Mouse (Mus musculus) forebrain, embryonic 13.5 days (tissue): Measurements from ENCODE around the gene Washc4. TPM values are rescaled to one million over a fixed set of nuclear protein-coding genes. Genes with fewer than 3 reads are reported as not detected.
A peak's percentile ranks its signal among the peaks of the same experiment; 100 is the strongest.
"Not testable (repeated sequence)": the region's sequence is repeated elsewhere in the genome, so short reads cannot be mapped to it uniquely, and the experiment has no call there.

Source experiments
- ATAC-seq: fragments of 200-750 bp; cut with Nextera tagmentation; 2 replicates; pipeline ENCODE4 v1.8.0; 2017
- H3K27ac ChIP-seq: fragments of 300-500 bp; sonication (generic); 2 replicates; pipeline ENCODE4 v1.5.1; 2015; ENCODE audit warnings: inconsistent platforms, mild to moderate bottlenecking, moderate library complexity
- H3K27me3 ChIP-seq: fragments of 300-500 bp; sonication (generic); 2 replicates; pipeline ENCODE4 v1.6.1; 2015; ENCODE audit warnings: mild to moderate bottlenecking, inconsistent platforms
- H3K36me3 ChIP-seq: fragments of 300-500 bp; sonication (generic); 2 replicates; pipeline ENCODE4 v1.6.1; 2015; ENCODE audit warnings: mild to moderate bottlenecking, inconsistent platforms; ENCODE audit not compliant: poor library complexity, severe bottlenecking
- H3K4me1 ChIP-seq: fragments of 300-500 bp; sonication (generic); 2 replicates; pipeline ENCODE4 v1.6.1; 2015; ENCODE audit warnings: inconsistent platforms
- H3K4me2 ChIP-seq: fragments of 300-500 bp; sonication (generic); 2 replicates; pipeline ENCODE4 v1.6.1; 2015; ENCODE audit warnings: inconsistent platforms, mild to moderate bottlenecking, moderate library complexity
- H3K4me3 ChIP-seq: fragments of 300-500 bp; sonication (generic); 2 replicates; pipeline ENCODE4 v1.5.1; 2015; ENCODE audit warnings: mild to moderate bottlenecking, inconsistent platforms
- H3K9ac ChIP-seq: fragments of 300-500 bp; sonication (generic); 2 replicates; pipeline ENCODE4 v1.6.1; 2015; ENCODE audit warnings: mild to moderate bottlenecking, inconsistent platforms
- H3K9me3 ChIP-seq: fragments of 300-500 bp; sonication (generic); replicated peaks from 2 replicates; pipeline ENCODE4 v1.6.1; 2016; ENCODE audit warnings: inconsistent platforms
- WGBS: fragments of 180-500 bp; shearing (Covaris S2); methylation state at CpG from one replicate; pipeline ENCODE4 v1.1.7; 2015; 5-methylcytosine and 5-hydroxymethylcytosine counted together
- polyA plus RNA-seq: library from polyadenylated mRNA; unstranded; fragments of >200 nt; fragmentation: Nextera tagmentation; extraction: Ambion mirVana; gene quantifications from 2 replicates; pipeline ENCODE4 v1.2.1, GENCODE M21; 2015

Washc4 gene
- polyA plus RNA-seq, result 32.0 and 32.4 TPM in 2 replicates

GRCm38 (mm10) chr10:83543439-83544102 lies at the start of gene Washc4:
Gene Washc4, plus strand, starts transcription at chr10:83543752.
- 1% methylated on average over 49 of the region's 49 CpGs for WGBS
- H3K36me3 ChIP-seq, result peaks cover 10% of the 10 kb centered on the region
- H3K27me3 ChIP-seq, result no peaks in the 10 kb centered on the region
- H3K4me1 ChIP-seq, result peaks cover 18% of the 10 kb centered on the region
- peak within 1 kb of the TSS; percentile 86 for H3K4me3 ChIP-seq
- H3K9ac ChIP-seq, result peak within 1 kb of the TSS; percentile 93
- no peaks in the 10 kb centered on the region for H3K9me3 ChIP-seq
- peak within 1 kb of the TSS; percentile 64 for H3K4me2 ChIP-seq
- peak within 1 kb of the TSS; percentile 83 for H3K27ac ChIP-seq
- peak; percentile 99 for ATAC-seq

GRCm38 (mm10) chr10:83497321-83497720 lies 46.2 kb upstream of the Washc4 start:
- no peak for ATAC-seq
- Histone ChIP-seq H3K9ac (no peak overlapping the region), H3K27ac (no peak overlapping the region), H3K4me3 (no peak overlapping the region), H3K4me2 (no peak overlapping the region), H3K9me3 (no peaks in the 10 kb centered on the region), H3K4me1 (no peaks in the 10 kb centered on the region), H3K36me3 (peaks cover 32% of the 10 kb centered on the region), H3K27me3 (no peaks in the 10 kb centered on the region)
- 87% methylated on average over 13 of the region's 13 CpGs for WGBS

DNA sequence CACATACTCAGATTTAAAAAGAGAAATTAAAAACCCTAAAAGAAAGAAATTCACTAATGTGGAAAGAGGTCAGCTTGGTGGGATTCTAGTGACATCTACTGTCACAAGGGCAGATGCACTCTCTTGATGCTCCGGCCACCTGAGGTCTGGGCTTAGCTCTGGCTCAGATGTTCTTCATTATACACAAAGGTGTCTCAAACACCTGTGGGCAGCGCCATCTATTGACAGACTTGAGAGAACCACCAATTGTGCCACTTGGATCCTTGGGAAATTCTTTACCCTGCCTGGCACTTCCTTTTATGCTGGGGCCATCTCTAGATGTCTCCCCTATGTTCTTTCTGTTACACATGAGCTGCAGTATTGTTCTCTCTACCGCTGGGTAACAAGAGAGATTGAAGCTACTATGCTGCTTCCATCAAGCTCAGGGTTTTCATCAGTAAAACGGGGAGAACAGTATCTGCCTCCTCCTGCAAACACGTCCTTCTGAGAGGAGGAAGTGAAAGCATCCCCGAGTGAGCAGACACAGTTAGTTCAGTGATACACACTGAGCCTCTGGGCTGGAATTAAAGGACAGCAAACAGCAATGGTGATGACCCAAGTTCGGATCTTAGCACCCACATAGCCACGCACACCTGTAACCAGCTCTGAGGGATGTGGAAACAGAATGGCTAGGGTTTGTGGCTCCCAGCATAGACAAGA lies 34.4 kb upstream of the Washc4 start:
- Histone ChIP-seq H3K4me2 (no peak overlapping the region), H3K4me1 (no peaks in the 10 kb centered on the region), H3K36me3 (peaks cover 63% of the 10 kb centered on the region), H3K9ac (no peak overlapping the region), H3K4me3 (no peak overlapping the region), H3K27me3 (no peaks in the 10 kb centered on the region), H3K27ac (no peak overlapping the region), H3K9me3 (no peaks in the 10 kb centered on the region)
- WGBS, result 69% methylated on average over 8 of the region's 8 CpGs
- ATAC-seq, result no peak

DNA sequence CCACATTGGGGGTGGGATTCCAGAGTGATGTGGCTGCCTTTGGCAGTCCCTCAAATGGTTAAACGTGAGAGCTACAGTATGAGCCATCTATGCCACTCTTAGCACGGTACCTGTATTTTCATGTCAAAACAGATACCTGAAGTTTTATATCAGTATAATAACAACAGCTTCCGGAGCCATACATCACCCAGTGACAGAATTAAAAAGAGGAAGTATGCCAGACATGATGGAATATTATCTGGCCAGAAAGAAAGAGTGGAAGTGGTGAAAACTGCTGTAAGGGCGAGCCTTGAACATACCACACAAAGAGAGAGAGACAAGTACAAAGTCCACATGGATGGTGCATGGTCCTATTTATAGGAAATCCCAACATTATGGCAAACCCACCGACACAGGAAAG lies 32.2 kb upstream of the Washc4 start:
- H3K27ac ChIP-seq, result no peak overlapping the region
- H3K4me3 ChIP-seq, result no peak overlapping the region
- H3K4me1 ChIP-seq, result no peaks in the 10 kb centered on the region
- ATAC-seq, result no peak
- no peaks in the 10 kb centered on the region for H3K9me3 ChIP-seq
- no peak overlapping the region for H3K4me2 ChIP-seq
- 82% methylated on average over 5 of the region's 5 CpGs for WGBS
- no peaks in the 10 kb centered on the region for H3K27me3 ChIP-seq
- H3K9ac ChIP-seq, result no peak overlapping the region
- peaks cover 58% of the 10 kb centered on the region for H3K36me3 ChIP-seq

DNA sequence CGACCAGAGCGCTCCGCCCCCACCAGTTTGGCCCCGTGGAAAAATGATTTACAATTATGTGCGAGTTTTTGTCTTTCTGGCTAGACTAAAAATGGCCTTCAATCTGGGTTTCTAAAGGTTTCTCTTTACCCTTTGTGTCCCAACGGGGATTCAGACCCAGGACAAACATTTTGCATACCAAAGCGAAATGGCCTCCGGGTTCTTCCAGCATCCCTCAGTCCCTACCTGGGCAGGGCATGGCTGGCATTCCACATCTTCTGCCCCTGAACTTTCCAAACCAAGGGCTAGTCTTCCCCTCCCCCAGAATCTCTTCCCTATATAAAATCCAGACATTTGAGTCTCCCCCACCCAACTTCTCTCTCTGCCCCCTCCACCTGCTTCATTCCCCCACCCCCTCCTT lies 29.8 kb upstream of the Washc4 start:
- H3K4me2 ChIP-seq, result no peak overlapping the region
- no peaks in the 10 kb centered on the region for H3K27me3 ChIP-seq
- no peak overlapping the region for H3K4me3 ChIP-seq
- H3K27ac ChIP-seq, result no peak overlapping the region
- peaks cover 59% of the 10 kb centered on the region for H3K36me3 ChIP-seq
- H3K9ac ChIP-seq, result no peak overlapping the region
- H3K4me1 ChIP-seq, result no peaks in the 10 kb centered on the region
- H3K9me3 ChIP-seq, result no peaks in the 10 kb centered on the region
- WGBS, result 88% methylated on average over 8 of the region's 8 CpGs
- ATAC-seq, result no peak

DNA sequence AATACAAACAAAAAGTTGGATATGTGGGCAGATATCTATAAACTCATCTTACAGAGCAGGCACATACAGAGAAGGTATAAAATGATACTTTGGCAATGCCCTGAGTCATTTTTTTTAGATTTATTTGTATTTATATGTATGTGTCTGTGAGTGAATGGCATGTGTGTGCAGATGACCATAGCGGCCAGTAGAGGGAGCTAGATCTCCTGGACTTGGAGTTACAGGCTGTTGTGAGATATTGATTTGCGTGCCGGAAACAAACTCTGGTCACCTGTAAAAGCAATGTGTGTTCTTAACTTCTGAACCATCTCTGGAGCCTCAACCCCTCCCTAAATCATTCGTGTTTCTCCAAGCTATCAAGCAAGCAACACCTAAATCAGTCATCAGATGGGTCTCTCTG lies 22.6 kb upstream of the Washc4 start:
- Histone ChIP-seq H3K4me1 (no peaks in the 10 kb centered on the region), H3K9me3 (no peaks in the 10 kb centered on the region), H3K4me3 (no peak overlapping the region), H3K27me3 (no peaks in the 10 kb centered on the region), H3K27ac (no peak overlapping the region), H3K36me3 (peaks cover 70% of the 10 kb centered on the region), H3K4me2 (no peak overlapping the region), H3K9ac (no peak overlapping the region)
- 79% methylated on average over 4 of the region's 4 CpGs for WGBS
- no peak for ATAC-seq

DNA sequence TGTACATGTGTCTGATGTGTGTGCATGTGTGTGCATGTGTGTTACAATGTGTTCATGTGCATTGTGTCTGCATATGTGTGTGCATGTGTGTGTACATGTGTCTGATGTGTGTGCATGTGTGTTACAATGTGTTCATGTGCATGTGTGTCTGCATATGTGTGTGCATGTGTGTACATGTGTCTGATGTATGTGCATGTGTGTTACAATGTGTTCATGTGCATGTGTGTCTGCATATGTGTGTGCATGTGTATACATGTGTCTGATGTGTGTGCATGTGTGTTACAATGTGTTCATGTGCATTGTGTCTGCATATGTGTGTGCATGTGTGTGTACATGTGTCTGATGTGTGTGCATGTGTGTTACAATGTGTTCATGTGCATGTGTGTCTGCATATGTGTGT lies 19.3 kb upstream of the Washc4 start:
- not testable (repeated sequence) for H3K4me3 ChIP-seq, H3K4me1 ChIP-seq, H3K9ac ChIP-seq, H3K27me3 ChIP-seq, H3K27ac ChIP-seq, ATAC-seq, H3K4me2 ChIP-seq, H3K9me3 ChIP-seq
- H3K36me3 ChIP-seq, result peaks cover 58% of the 10 kb centered on the region

DNA sequence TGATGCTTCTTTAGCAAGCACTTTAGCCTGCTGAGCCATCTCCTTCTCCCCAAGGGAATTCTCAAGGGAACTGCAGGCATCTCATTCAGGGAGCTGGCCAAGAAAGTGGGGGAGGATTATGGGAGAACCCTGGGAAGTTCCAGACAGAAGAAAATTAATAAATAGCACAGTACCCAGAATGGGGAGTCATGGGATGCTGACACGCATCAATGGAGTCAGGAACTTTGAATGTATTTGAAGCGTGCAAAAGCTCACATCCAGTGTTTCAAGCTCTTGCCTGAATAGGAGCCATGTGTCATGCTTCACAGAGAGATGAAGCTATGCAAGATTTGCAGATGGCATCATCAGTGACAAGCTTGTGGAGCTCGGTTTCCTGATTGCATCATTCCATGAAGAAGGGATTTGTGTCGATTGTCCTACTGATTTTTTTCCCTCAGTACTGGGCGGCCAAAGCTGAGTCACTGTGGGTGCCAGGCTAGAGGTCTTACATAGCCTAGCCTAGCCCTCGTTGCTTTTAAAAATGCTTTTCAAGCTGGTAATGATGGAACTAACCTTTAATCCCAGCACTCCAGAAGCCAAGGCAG lies 13.1 kb upstream of the Washc4 start:
- no peaks in the 10 kb centered on the region for H3K27me3 ChIP-seq
- H3K9ac ChIP-seq, result no peak overlapping the region
- peaks cover 9% of the 10 kb centered on the region for H3K4me1 ChIP-seq
- peaks cover 17% of the 10 kb centered on the region; the same call in 1 of the 2 replicates for H3K36me3 ChIP-seq
- H3K4me2 ChIP-seq, result no peak overlapping the region
- no peak for ATAC-seq
- 80% methylated on average over 6 of the region's 6 CpGs for WGBS
- no peaks in the 10 kb centered on the region for H3K9me3 ChIP-seq
- no peak overlapping the region for H3K4me3 ChIP-seq
- no peak overlapping the region for H3K27ac ChIP-seq

DNA sequence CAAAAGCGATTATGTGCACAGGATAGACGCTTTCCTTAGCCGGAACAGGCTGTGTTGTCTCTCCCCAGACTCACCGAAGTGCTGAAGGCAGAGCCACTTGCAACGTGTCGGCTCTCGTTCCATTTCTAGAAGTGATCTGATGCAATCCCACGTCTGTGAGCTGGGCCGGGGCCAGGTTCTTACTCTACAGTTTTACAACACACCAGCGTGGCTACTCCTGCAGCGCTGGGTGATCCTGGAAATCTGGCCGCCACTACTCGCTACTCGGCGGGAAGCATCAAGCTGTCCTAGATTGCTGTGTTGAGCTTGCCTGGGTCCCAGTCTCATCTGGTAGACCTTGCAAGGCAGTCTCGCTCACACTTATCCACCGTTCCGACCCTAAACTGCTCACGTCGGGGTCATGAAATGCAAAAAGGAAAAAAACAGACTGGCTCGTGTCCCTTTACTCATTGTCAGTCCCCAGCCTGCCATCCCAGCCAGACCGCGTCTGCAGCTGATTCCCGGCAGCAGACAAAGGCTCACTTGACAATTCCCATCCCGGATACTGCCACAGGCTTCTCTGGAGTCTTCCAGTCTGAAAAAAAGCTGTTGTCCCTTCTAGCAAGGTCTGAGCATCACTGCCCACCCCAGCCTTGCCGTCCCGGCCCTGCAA lies 10.2 kb upstream of the Washc4 start:
- Histone ChIP-seq H3K4me1 (peaks cover 9% of the 10 kb centered on the region), H3K27me3 (no peaks in the 10 kb centered on the region), H3K9ac (peak overlapping the region; percentile 85), H3K4me2 (peak overlapping the region; percentile 87), H3K36me3 (no peaks in the 10 kb centered on the region), H3K9me3 (no peaks in the 10 kb centered on the region), H3K4me3 (peak overlapping the region; percentile 63), H3K27ac (peak overlapping the region; percentile 73)
- WGBS, result 2% methylated on average over 27 of the region's 27 CpGs
- peak; percentile 68 for ATAC-seq

DNA sequence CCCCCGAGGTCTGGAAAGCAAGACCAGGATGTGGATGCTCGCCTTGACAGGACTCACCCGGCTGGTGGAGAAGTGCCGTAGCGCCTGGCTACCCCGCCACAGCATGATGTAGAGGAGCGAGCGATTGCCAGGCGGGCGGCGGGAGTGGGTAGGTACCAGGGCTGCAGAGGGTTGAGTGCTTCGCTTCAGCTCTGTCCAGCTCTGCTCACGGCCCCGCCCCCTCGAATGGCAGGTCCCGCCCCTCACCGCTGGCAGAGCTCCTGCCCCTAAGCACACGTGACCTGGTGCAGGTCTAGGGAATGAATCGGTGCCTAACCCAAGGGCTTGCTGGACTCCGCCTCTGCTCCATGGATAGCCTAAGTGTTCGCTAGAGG lies 9.7 kb upstream of the Washc4 start, which contains the start of gene Aldh1l2:
Gene Aldh1l2 (minus strand): TSS at position 231 of the 374 bp plus-strand sequence.
- Histone ChIP-seq H3K36me3 (no peaks in the 10 kb centered on the region), H3K27me3 (no peaks in the 10 kb centered on the region), H3K4me3 (peak within 1 kb of the TSS; percentile 63), H3K4me2 (peak within 1 kb of the TSS; percentile 87), H3K9ac (peak within 1 kb of the TSS; percentile 85), H3K27ac (peak within 1 kb of the TSS; percentile 73), H3K9me3 (no peaks in the 10 kb centered on the region), H3K4me1 (peaks cover 9% of the 10 kb centered on the region)
- peak; percentile 95 for ATAC-seq
- WGBS, result 1% methylated on average over 21 of the region's 21 CpGs

DNA sequence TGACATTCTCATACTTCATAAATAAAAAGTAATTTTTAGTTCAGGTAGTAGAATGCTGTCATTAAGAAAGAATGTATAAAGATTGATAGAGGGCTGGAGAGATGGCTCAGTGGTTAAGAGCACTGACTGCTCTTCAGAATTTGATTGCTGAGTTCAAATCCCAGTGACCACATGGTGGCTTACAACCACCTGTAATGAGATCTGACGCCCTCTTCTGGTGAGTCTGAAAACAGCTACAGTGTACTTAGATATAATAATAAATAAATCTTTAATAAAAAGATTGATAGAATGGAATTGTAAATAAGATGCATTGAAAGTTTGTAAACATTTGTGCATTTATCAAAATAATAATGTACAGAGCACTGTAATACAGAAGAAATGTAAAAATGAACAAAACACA lies 7.1 kb upstream of the Washc4 start:
- 4% methylated on average over 1 of the region's 1 CpGs for WGBS
- no peak for ATAC-seq
- Histone ChIP-seq H3K27ac (no peak overlapping the region), H3K9ac (no peak overlapping the region), H3K27me3 (no peaks in the 10 kb centered on the region), H3K4me2 (no peak overlapping the region), H3K9me3 (no peaks in the 10 kb centered on the region), H3K4me1 (peaks cover 9% of the 10 kb centered on the region), H3K4me3 (no peak overlapping the region), H3K36me3 (no peaks in the 10 kb centered on the region)

DNA sequence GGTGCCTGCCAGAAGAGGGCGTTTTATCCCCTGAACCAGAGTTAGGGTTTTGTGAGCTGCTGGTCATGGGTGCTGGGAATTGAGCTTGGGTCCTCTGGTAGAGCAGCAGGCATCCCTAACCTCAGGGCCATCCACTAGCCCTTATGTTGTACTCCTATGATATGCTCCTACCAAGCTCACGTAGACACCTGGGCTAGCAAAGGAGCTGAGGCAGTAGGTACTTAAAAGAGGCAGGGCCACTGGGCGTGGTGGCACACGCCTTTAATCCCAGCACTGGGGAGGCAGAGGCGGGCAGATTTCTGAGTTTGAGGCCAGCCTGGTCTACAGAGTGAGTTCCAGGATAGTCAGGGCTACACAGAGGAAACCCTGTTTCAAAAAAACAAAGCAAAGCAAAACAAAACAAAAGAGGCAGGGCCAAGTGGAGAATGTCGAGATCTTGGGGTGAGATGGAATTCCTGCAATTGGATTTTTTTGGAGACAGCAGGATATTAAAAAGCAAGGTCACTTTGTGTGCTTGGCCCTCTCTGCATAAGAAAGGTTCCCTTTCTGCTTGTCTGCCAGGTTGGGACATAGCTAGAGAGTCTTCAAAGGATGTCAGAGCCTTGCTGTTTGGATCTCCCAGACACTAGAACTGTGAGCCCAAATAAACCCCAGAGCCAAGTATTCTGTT lies 4.1 kb upstream of the Washc4 start:
- no peak overlapping the region for H3K4me2 ChIP-seq
- H3K36me3 ChIP-seq, result no peaks in the 10 kb centered on the region
- no peak overlapping the region for H3K4me3 ChIP-seq
- peaks cover 2% of the 10 kb centered on the region for H3K4me1 ChIP-seq
- no peaks in the 10 kb centered on the region for H3K27me3 ChIP-seq
- ATAC-seq, result no peak
- no peak overlapping the region for H3K27ac ChIP-seq
- WGBS, result 65% methylated on average over 6 of the region's 6 CpGs
- no peak overlapping the region for H3K9ac ChIP-seq
- H3K9me3 ChIP-seq, result no peaks in the 10 kb centered on the region
